Mouse (Mus musculus): ENCODE measurements around the gene Alms1. TPM values are rescaled to one million over a fixed set of nuclear protein-coding genes. Genes with fewer than 3 reads are reported as not detected.

The Alms1 gene
- polyA plus RNA-seq, 1 experiment from 2014 or later = 8.5 TPM

Small RNA genes lying within 50 kb of the gene (microRNA-seq; reads per million reads assigned to microRNA genes)
- gene Gm27317 = not detected

Other genes with a start within 250 kb of the Alms1 start
- gene Rab11fip5, start 212.9 kb upstream of the Alms1 start, polyA plus RNA-seq (2016; fragmentation: Nextera tagmentation; extraction: Ambion mirVana) = 12.3 and 13.3 TPM in 2 replicates
- gene Noto, start 163.6 kb upstream of the Alms1 start, polyA plus RNA-seq (2016; fragmentation: Nextera tagmentation; extraction: Ambion mirVana) = not detected in 2 replicates
- 66.4 and 67.1 TPM in 2 replicates for gene Smyd5, start 155.5 kb upstream of the Alms1 start, polyA plus RNA-seq (2016; fragmentation: Nextera tagmentation; extraction: Ambion mirVana)
- 525 and 526 TPM in 2 replicates for gene Cct7, start 136.0 kb upstream of the Alms1 start, polyA plus RNA-seq (2016; fragmentation: Nextera tagmentation; extraction: Ambion mirVana)
- 29.5 and 33.5 TPM in 2 replicates for gene Pradc1, start 135.6 kb upstream of the Alms1 start, polyA plus RNA-seq (2016; fragmentation: Nextera tagmentation; extraction: Ambion mirVana)
- gene Fbxo41, start 84.5 kb upstream of the Alms1 start, polyA plus RNA-seq (2016; fragmentation: Nextera tagmentation; extraction: Ambion mirVana) = 0.82 and 0.83 TPM in 2 replicates
- gene Egr4, start 73.9 kb upstream of the Alms1 start, polyA plus RNA-seq (2016; fragmentation: Nextera tagmentation; extraction: Ambion mirVana) = not detected in 2 replicates
- gene Nat8f7, start 125.7 kb downstream of the Alms1 start, polyA plus RNA-seq (2016; fragmentation: Nextera tagmentation; extraction: Ambion mirVana) = not detected in 2 replicates
- 0.10 and 0.23 TPM in 2 replicates for gene Nat8f3, start 178.2 kb downstream of the Alms1 start, polyA plus RNA-seq (2016; fragmentation: Nextera tagmentation; extraction: Ambion mirVana)
- not detected in 2 replicates for gene Nat8f6, start 233.4 kb downstream of the Alms1 start, polyA plus RNA-seq (2016; fragmentation: Nextera tagmentation; extraction: Ambion mirVana)
- gene Nat8f5, start 233.4 kb downstream of the Alms1 start, polyA plus RNA-seq (2016; fragmentation: Nextera tagmentation; extraction: Ambion mirVana) = not detected in 2 replicates
- not detected in 2 replicates for gene Nat8, start 244.6 kb downstream of the Alms1 start, polyA plus RNA-seq (2016; fragmentation: Nextera tagmentation; extraction: Ambion mirVana)

Data from embryonic facial prominence, embryonic 12.5 days (tissue).